ENCODE assay signal across 23 mouse cellular contexts in the genomic region with DNA sequence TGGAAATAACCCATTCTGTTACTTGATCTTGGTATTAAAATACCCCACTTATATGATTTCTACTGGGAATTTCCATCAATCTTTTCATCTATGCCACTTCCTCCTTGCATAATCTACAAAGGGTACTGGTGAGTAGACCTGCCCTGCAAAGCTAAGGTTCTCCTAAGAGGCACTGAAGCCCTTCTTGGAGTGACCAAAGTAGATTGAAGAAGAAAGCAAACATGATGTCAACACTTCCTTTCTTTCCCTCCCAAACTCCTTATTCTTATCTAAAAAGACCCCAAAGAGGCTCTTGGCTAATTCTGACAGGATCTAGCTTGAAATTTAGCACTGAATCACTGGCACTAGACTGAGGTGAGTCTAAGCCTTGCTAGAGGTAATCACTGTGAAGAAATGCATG. TPM values are rescaled to one million over a fixed set of nuclear protein-coding genes. Genes with fewer than 3 reads are reported as not detected.
DNase-seq lines count a peak whose midpoint lies in the region; ATAC-seq and TF ChIP-seq lines count a peak whose summit lies in the region.
"Had no signal": no experiment of that assay in that cellular context is flagged by ENCODE, and none has a peak within 500 bp of the region (broad histone marks: within the 10 kb centered on the region; RNA-seq: fewer than 3 reads in every experiment).

No protein-coding gene starts in this region.

- no peak overlapping the region for H3K4me2 ChIP-seq in lung, embryonic 14.5 days
- H3K4me2 ChIP-seq in lung, postnatal 0 days (replicated peaks; ENCODE audit: low read depth, low read length), result no peak overlapping the region
- H3K4me2 ChIP-seq: embryonic facial prominence, embryonic 12.5 days; forebrain, embryonic 13.5 days; forebrain, embryonic 15.5 days had no signal

- ATAC-seq in lung, embryonic 14.5 days (ENCODE audit: insufficient read depth), result no peak
- ATAC-seq in lung, postnatal 0 days, result peak; percentile 91
- ATAC-seq: forebrain, embryonic 13.5 days; forebrain, embryonic 15.5 days; forebrain, postnatal 0 days had no signal

- H3K4me1 ChIP-seq in lung, embryonic 14.5 days (ENCODE audit: insufficient read depth), result no peaks in the 10 kb centered on the region
- H3K4me1 ChIP-seq in lung, postnatal 0 days (ENCODE audit: insufficient read depth, low read depth, low read length), result no peaks in the 10 kb centered on the region
- H3K4me1 ChIP-seq: embryonic facial prominence, embryonic 10.5 days; embryonic facial prominence, embryonic 12.5 days; forebrain, embryonic 13.5 days; forebrain, embryonic 15.5 days had no signal

- H3K36me3 ChIP-seq in lung, embryonic 14.5 days (ENCODE audit: insufficient read depth), result no peaks in the 10 kb centered on the region
- H3K36me3 ChIP-seq in lung, postnatal 0 days (ENCODE audit: insufficient read depth, low read length), result no peaks in the 10 kb centered on the region
- H3K36me3 ChIP-seq: embryonic facial prominence, embryonic 10.5 days; embryonic facial prominence, embryonic 12.5 days; forebrain, embryonic 15.5 days had no signal

- H3K9me3 ChIP-seq in lung, embryonic 14.5 days (ENCODE audit: low read depth, low read length), result no peaks in the 10 kb centered on the region
- H3K9me3 ChIP-seq in lung, postnatal 0 days (ENCODE audit: low read length), result no peaks in the 10 kb centered on the region
- H3K9me3 ChIP-seq: embryonic facial prominence, embryonic 10.5 days; embryonic facial prominence, embryonic 12.5 days; forebrain, embryonic 13.5 days; forebrain, embryonic 15.5 days had no signal

- H3K4me3 ChIP-seq in lung, embryonic 14.5 days (ENCODE audit: low read depth, low read length), result no peak overlapping the region
- no peak overlapping the region for H3K4me3 ChIP-seq in lung, postnatal 0 days (ENCODE audit: low read depth, low read length)
- H3K4me3 ChIP-seq: embryonic facial prominence, embryonic 10.5 days; embryonic facial prominence, embryonic 12.5 days; forebrain, embryonic 13.5 days; forebrain, embryonic 15.5 days had no signal

- H3K27ac ChIP-seq in lung, embryonic 14.5 days (ENCODE audit: low read depth), result no peak overlapping the region
- H3K27ac ChIP-seq in lung, postnatal 0 days (ENCODE audit: low read length), result no peak overlapping the region
- H3K27ac ChIP-seq: embryonic facial prominence, embryonic 10.5 days; embryonic facial prominence, embryonic 12.5 days; forebrain, embryonic 13.5 days; forebrain, embryonic 15.5 days had no signal

- TF ChIP-seq EP300 in lung, postnatal 0 days (IDR thresholded peaks at IDR 0.05), result peak; percentile 68

- no peak for TF ChIP-seq CTCF in lung, embryonic 14.5 days (IDR thresholded peaks at IDR 0.05; ENCODE audit: low read depth)
- TF ChIP-seq CTCF in lung, postnatal 0 days (IDR thresholded peaks at IDR 0.05), result no peak

- no peak overlapping the region for H3K9ac ChIP-seq in lung, embryonic 14.5 days
- H3K9ac ChIP-seq in lung, postnatal 0 days (replicated peaks; ENCODE audit: low read depth), result no peak overlapping the region
- H3K9ac ChIP-seq: embryonic facial prominence, embryonic 12.5 days; forebrain, embryonic 13.5 days; forebrain, embryonic 15.5 days; forebrain, postnatal 0 days had no signal

- peak; percentile 2 for DNase-seq in lung, embryonic 14.5 days
- no peak for DNase-seq in lung, postnatal 14 days
- DNase-seq in lung, postnatal 0 days (ENCODE audit: low spot score), result peak; percentile 76
- no peak for DNase-seq in lung, postnatal 4 days
- DNase-seq in 416B (ENCODE audit: low read depth), result peak; percentile 4
- no peak for DNase-seq in layer of hippocampus, adult 9-10 months (ENCODE audit: low spot score)
- DNase-seq: adrenal gland, adult 2 months; adrenal gland, postnatal 10 days; adrenal gland, postnatal 25 days; cerebellum, adult 11 months; cerebellum, adult 18-20 months; cerebellum, adult 8-10 months; cerebellum, adult 9-11 months; cerebellum, postnatal 14 days; cerebellum, postnatal 36 days; forebrain, postnatal 0 days had no signal

- H3K27me3 ChIP-seq in lung, embryonic 14.5 days (ENCODE audit: insufficient read depth, low read length), result no peaks in the 10 kb centered on the region
- no peaks in the 10 kb centered on the region for H3K27me3 ChIP-seq in lung, postnatal 0 days (replicated peaks; ENCODE audit: insufficient read depth, low read length)
- H3K27me3 ChIP-seq: embryonic facial prominence, embryonic 12.5 days; forebrain, embryonic 13.5 days; forebrain, embryonic 15.5 days had no signal

RNA-seq across cellular contexts. Expression of a gene that starts 7.0 kb away (rescaled TPM):
- 4.3 and 4.7 TPM in 2 replicates for polyA plus RNA-seq in lung, embryonic 14.5 days (2014; fragmentation: Nextera tagmentation; extraction: Ambion mirVana)
- polyA plus RNA-seq in lung, postnatal 0 days (2015; fragmentation: Nextera tagmentation; extraction: Ambion mirVana), result 145 and 188 TPM in 2 replicates
- polyA plus RNA-seq: adrenal gland, adult 2 months; brain, embryonic 14.5 days; C2C12; forebrain, embryonic 11.5 days; forebrain, embryonic 13.5 days; forebrain, embryonic 15.5 days had no signal

Comparison
In these comparisons a context has a peak if more than half of its experiments do, and no peak if none do; other contexts are left out.
1. DNase-seq: peak in lung, embryonic 14.5 days (single experiment), lung, postnatal 0 days (single experiment) and 416B (single experiment); none in lung, postnatal 14 days (single experiment), lung, postnatal 4 days (0 of 2) and layer of hippocampus, adult 9-10 months (single experiment).
2. RNA of a gene that starts 7.0 kb away (polyA plus RNA-seq): 145 to 188 TPM in lung, postnatal 0 days; 4.3 to 4.7 TPM in lung, embryonic 14.5 days; every median in the first group is over 10 times any median in the second.